Mouse (Mus musculus): ENCODE data around the gene Csmd2. TPM values are rescaled to one million over a fixed set of nuclear protein-coding genes. Genes with fewer than 3 reads are reported as not detected.

Csmd2 gene
- polyA plus RNA-seq, 1 experiment from 2014 or later: 0.16 TPM

- Histone ChIP-seq H3K4me2 (replicated peaks; ENCODE audit: low read depth) (no peak overlapping the region), H3K4me1 (replicated peaks; ENCODE audit: control insufficient read depth, insufficient read depth) (no peaks in the 10 kb centered on the region), H3K27me3 (ENCODE audit: control insufficient read depth, insufficient read depth, low read length) (no peaks in the 10 kb centered on the region), H3K4me3 (ENCODE audit: low read depth, low read length) (no peak overlapping the region), H3K36me3 (ENCODE audit: control insufficient read depth, insufficient read depth, low read length) (no peaks in the 10 kb centered on the region), H3K9ac (ENCODE audit: low read length) (no peak overlapping the region), H3K9me3 (ENCODE audit: control insufficient read depth, low read length) (no peaks in the 10 kb centered on the region), H3K27ac (replicated peaks) (no peak overlapping the region)
- whole genome bisulfite sequencing: 96% methylated on average over 1 of the region's 1 CpGs
- ATAC-seq (ENCODE audit: low FRiP score, low TSS enrichment) (no peak), DNase-seq (ENCODE audit: low spot score) (no peak)
- TF ChIP-seq CTCF (IDR thresholded peaks at IDR 0.05; ENCODE audit: low read depth): 0 out of 2 replicates have a peak, but pooled peaks have one; percentile 14
- no peak for TF ChIP-seq EP300 (optimal IDR thresholded peaks at IDR 0.05)
These were observed 480.4 kb downstream of the Csmd2 start for GRCm38 (mm10) chr4:128468040-128468439.

DNA sequence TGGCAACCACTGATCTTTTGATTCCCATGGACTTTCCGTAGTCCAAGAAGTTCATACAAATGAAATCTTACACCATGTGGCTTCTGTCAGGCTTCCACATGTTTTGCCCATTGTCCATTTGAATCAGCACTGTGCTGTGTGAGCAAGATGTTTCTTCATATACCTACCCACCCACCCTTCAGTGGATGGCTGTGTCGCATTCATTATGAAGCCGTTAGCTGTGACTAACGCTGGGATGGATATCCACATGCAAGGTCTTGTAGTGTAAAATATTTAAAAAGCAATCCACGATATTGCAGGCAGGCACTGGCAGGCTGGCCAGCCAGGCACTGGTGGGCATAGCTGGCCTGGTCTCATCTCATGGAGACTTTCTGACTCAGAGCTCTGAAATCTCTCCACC, 488.6 kb downstream of the Csmd2 start:
- Histone ChIP-seq H3K4me3 (ENCODE audit: low read depth, low read length) (no peak overlapping the region), H3K4me2 (replicated peaks; ENCODE audit: low read depth) (no peak overlapping the region), H3K9me3 (ENCODE audit: control insufficient read depth, low read length) (no peaks in the 10 kb centered on the region), H3K27me3 (ENCODE audit: control insufficient read depth, insufficient read depth, low read length) (no peaks in the 10 kb centered on the region), H3K4me1 (replicated peaks; ENCODE audit: control insufficient read depth, insufficient read depth) (no peaks in the 10 kb centered on the region), H3K9ac (ENCODE audit: low read length) (no peak overlapping the region), H3K27ac (replicated peaks) (no peak overlapping the region), H3K36me3 (ENCODE audit: control insufficient read depth, insufficient read depth, low read length) (no peaks in the 10 kb centered on the region)
- 74% methylated on average over 5 of the region's 5 CpGs for WGBS
- no peak for ATAC-seq (ENCODE audit: low FRiP score, low TSS enrichment)
- TF ChIP-seq EP300 (optimal IDR thresholded peaks at IDR 0.05) (no peak), CTCF (IDR thresholded peaks at IDR 0.05; ENCODE audit: low read depth) (no peak)
- DNase-seq (ENCODE audit: low spot score): no peak

- Histone ChIP-seq H3K4me3 (ENCODE audit: low read depth, low read length) (no peak overlapping the region), H3K9me3 (ENCODE audit: control insufficient read depth, low read length) (no peaks in the 10 kb centered on the region), H3K9ac (ENCODE audit: low read length) (no peak overlapping the region), H3K36me3 (ENCODE audit: control insufficient read depth, insufficient read depth, low read length) (no peaks in the 10 kb centered on the region), H3K27ac (replicated peaks) (no peak overlapping the region), H3K4me1 (replicated peaks; ENCODE audit: control insufficient read depth, insufficient read depth) (no peaks in the 10 kb centered on the region), H3K4me2 (replicated peaks; ENCODE audit: low read depth) (no peak overlapping the region), H3K27me3 (ENCODE audit: control insufficient read depth, insufficient read depth, low read length) (no peaks in the 10 kb centered on the region)
- 82% methylated on average over 7 of the region's 7 CpGs for WGBS
- no peak for ATAC-seq (ENCODE audit: low FRiP score, low TSS enrichment)
- TF ChIP-seq CTCF (IDR thresholded peaks at IDR 0.05; ENCODE audit: low read depth) (no peak), EP300 (optimal IDR thresholded peaks at IDR 0.05) (no peak)
- no peak for DNase-seq (ENCODE audit: low spot score)
These were observed 496.2 kb downstream of the Csmd2 start for GRCm38 (mm10) chr4:128483891-128484290.

GRCm38 (mm10) chr4:128484679-128485078, 497.0 kb downstream of the Csmd2 start:
- ATAC-seq (ENCODE audit: low FRiP score, low TSS enrichment) (no peak), DNase-seq (ENCODE audit: low spot score) (no peak)
- TF ChIP-seq EP300 (optimal IDR thresholded peaks at IDR 0.05): no peak
- TF ChIP-seq CTCF (IDR thresholded peaks at IDR 0.05; ENCODE audit: low read depth): peak; percentile 19; the same call in 1 of the 2 replicates
- Histone ChIP-seq H3K4me2 (replicated peaks; ENCODE audit: low read depth) (no peak overlapping the region), H3K36me3 (ENCODE audit: control insufficient read depth, insufficient read depth, low read length) (no peaks in the 10 kb centered on the region), H3K27ac (replicated peaks) (no peak overlapping the region), H3K27me3 (ENCODE audit: control insufficient read depth, insufficient read depth, low read length) (no peaks in the 10 kb centered on the region), H3K4me1 (replicated peaks; ENCODE audit: control insufficient read depth, insufficient read depth) (no peaks in the 10 kb centered on the region), H3K4me3 (ENCODE audit: low read depth, low read length) (no peak overlapping the region), H3K9me3 (ENCODE audit: control insufficient read depth, low read length) (no peaks in the 10 kb centered on the region), H3K9ac (ENCODE audit: low read length) (no peak overlapping the region)
- 53% methylated on average over 2 of the region's 2 CpGs for WGBS

GRCm38 (mm10) chr4:128489521-128490100, 502.0 kb downstream of the Csmd2 start:
- 80% methylated on average over 11 of the region's 11 CpGs for WGBS
- no peaks in the 10 kb centered on the region for H3K9me3 ChIP-seq (ENCODE audit: control insufficient read depth, low read length)
- no peaks in the 10 kb centered on the region for H3K36me3 ChIP-seq (ENCODE audit: control insufficient read depth, insufficient read depth, low read length)
- H3K27me3 ChIP-seq (ENCODE audit: control insufficient read depth, insufficient read depth, low read length): no peaks in the 10 kb centered on the region
- no peaks in the 10 kb centered on the region for H3K4me1 ChIP-seq (replicated peaks; ENCODE audit: control insufficient read depth, insufficient read depth)
- no peak overlapping the region for H3K4me3 ChIP-seq (ENCODE audit: low read depth, low read length)
- no peak overlapping the region for H3K9ac ChIP-seq (ENCODE audit: low read length)
- no peak for TF ChIP-seq EP300 (optimal IDR thresholded peaks at IDR 0.05)
- TF ChIP-seq CTCF (IDR thresholded peaks at IDR 0.05; ENCODE audit: low read depth): no peak
- no peak overlapping the region for H3K27ac ChIP-seq (replicated peaks)
- no peak for DNase-seq (ENCODE audit: low spot score)
- no peak overlapping the region for H3K4me2 ChIP-seq (replicated peaks; ENCODE audit: low read depth)
- ATAC-seq (ENCODE audit: low FRiP score, low TSS enrichment): no peak

DNA sequence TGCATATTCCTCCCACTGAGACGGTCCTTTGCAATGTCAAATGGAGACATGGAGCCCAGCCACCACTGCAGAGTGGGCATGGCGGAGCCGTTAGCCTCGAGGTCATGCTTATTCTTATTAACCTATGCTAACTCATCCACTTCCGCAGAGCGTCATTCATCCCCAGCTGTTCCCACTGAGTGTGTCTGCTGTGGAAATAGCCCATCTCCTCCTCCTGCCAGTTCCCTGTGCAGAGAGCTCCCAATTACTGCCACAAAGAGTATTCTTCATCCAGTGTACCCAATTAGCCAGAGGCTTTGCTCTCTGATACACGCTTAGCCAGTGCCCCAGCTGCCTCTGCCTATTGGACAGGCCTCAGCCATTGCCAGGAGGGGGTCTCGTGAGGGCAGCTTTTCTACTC, 504.4 kb downstream of the Csmd2 start:
- 69% methylated on average over 8 of the region's 8 CpGs for WGBS
- no peaks in the 10 kb centered on the region for H3K9me3 ChIP-seq (ENCODE audit: control insufficient read depth, low read length)
- no peak overlapping the region for H3K4me2 ChIP-seq (replicated peaks; ENCODE audit: low read depth)
- ATAC-seq (ENCODE audit: low FRiP score, low TSS enrichment) (no peak), DNase-seq (ENCODE audit: low spot score) (no peak)
- TF ChIP-seq CTCF (IDR thresholded peaks at IDR 0.05; ENCODE audit: low read depth) (no peak), EP300 (optimal IDR thresholded peaks at IDR 0.05) (no peak)
- no peaks in the 10 kb centered on the region for H3K4me1 ChIP-seq (replicated peaks; ENCODE audit: control insufficient read depth, insufficient read depth)
- H3K9ac ChIP-seq (ENCODE audit: low read length): no peak overlapping the region
- no peaks in the 10 kb centered on the region for H3K27me3 ChIP-seq (ENCODE audit: control insufficient read depth, insufficient read depth, low read length)
- no peaks in the 10 kb centered on the region for H3K36me3 ChIP-seq (ENCODE audit: control insufficient read depth, insufficient read depth, low read length)
- H3K27ac ChIP-seq (replicated peaks): no peak overlapping the region
- no peak overlapping the region for H3K4me3 ChIP-seq (ENCODE audit: low read depth, low read length)
